Mouse (Mus musculus): ENCODE measurements around the gene Gabrg3.
A peak's percentile ranks its signal among the peaks of the same experiment; 100 is the strongest.

Gene Gabrg3

GRCm38 (mm10) chr7:57386517-57387340 is at the start of gene Gabrg3:
Gabrg3 (minus strand) TSS chr7:57387188.
- peak; percentile 75 to 76 for DNase-seq (ENCODE audit: low spot score in 2 of 2)

- no peak for DNase-seq (ENCODE audit: low spot score in 2 of 2)
Measured at GRCm38 (mm10) chr7:57422675-57423074, 35.7 kb upstream of the Gabrg3 start.

- DNase-seq (ENCODE audit: low spot score in 2 of 2): no peak
Measured at GRCm38 (mm10) chr7:57421044-57421443, 34.1 kb upstream of the Gabrg3 start.

GRCm38 (mm10) chr7:57419392-57419791 is 32.4 kb upstream of the Gabrg3 start, which contains the start of gene Gabrb3:
Gabrb3 (plus strand) TSS chr7:57419692.
- DNase-seq (ENCODE audit: low spot score in 2 of 2): no peak

GRCm38 (mm10) chr7:57412896-57413295 is 25.9 kb upstream of the Gabrg3 start:
- DNase-seq (ENCODE audit: low spot score in 2 of 2): no peak

GRCm38 (mm10) chr7:57411163-57411562 is 24.2 kb upstream of the Gabrg3 start:
- DNase-seq (ENCODE audit: low spot score in 2 of 2): no peak

- DNase-seq (ENCODE audit: low spot score in 2 of 2): no peak
Measured at GRCm38 (mm10) chr7:57393551-57393950, 6.6 kb upstream of the Gabrg3 start.

GRCm38 (mm10) chr7:57390046-57390445 is 3.1 kb upstream of the Gabrg3 start:
- peak; percentile 51 to 58 for DNase-seq (ENCODE audit: low spot score in 2 of 2)

- DNase-seq (ENCODE audit: low spot score in 2 of 2): no peak
Measured at GRCm38 (mm10) chr7:57387341-57387654, 310 bp upstream of the Gabrg3 start.

GRCm38 (mm10) chr7:57384112-57384511 is 2.9 kb downstream of the Gabrg3 start:
- DNase-seq (ENCODE audit: low spot score in 2 of 2): peak; percentile 54 to 59

GRCm38 (mm10) chr7:57366013-57366390 is 21.0 kb downstream of the Gabrg3 start:
- DNase-seq (ENCODE audit: low spot score in 2 of 2): no peak

GRCm38 (mm10) chr7:57365134-57366012 is 21.6 kb downstream of the Gabrg3 start:
- no peak for DNase-seq (ENCODE audit: low spot score in 2 of 2)

- peak; percentile 37 to 56 for DNase-seq (ENCODE audit: low spot score in 2 of 2)
Measured at GRCm38 (mm10) chr7:57363812-57364211, 23.2 kb downstream of the Gabrg3 start.

GRCm38 (mm10) chr7:57357871-57358540 is 29.0 kb downstream of the Gabrg3 start:
- DNase-seq (ENCODE audit: low spot score in 2 of 2): no peak

GRCm38 (mm10) chr7:57356565-57357301 is 30.3 kb downstream of the Gabrg3 start:
- DNase-seq (ENCODE audit: low spot score in 2 of 2): peak in 1 of 2 experiments; percentile 33

- DNase-seq (ENCODE audit: low spot score in 2 of 2): no peak
Measured at GRCm38 (mm10) chr7:57348774-57349173, 38.2 kb downstream of the Gabrg3 start.

GRCm38 (mm10) chr7:57341910-57342309 is 45.1 kb downstream of the Gabrg3 start:
- DNase-seq (ENCODE audit: low spot score in 2 of 2): no peak

- DNase-seq (ENCODE audit: low spot score in 2 of 2): no peak
Measured at GRCm38 (mm10) chr7:57331211-57331610, 55.8 kb downstream of the Gabrg3 start.

- DNase-seq (ENCODE audit: low spot score in 2 of 2): peak in 1 of 2 experiments; percentile 33
Measured at GRCm38 (mm10) chr7:57330240-57330639, 56.7 kb downstream of the Gabrg3 start.

GRCm38 (mm10) chr7:57324473-57324872 is 62.5 kb downstream of the Gabrg3 start:
- DNase-seq (ENCODE audit: low spot score in 2 of 2): no peak

GRCm38 (mm10) chr7:57322086-57322485 is 64.9 kb downstream of the Gabrg3 start:
- DNase-seq (ENCODE audit: low spot score in 2 of 2): no peak

Measured in right cerebral cortex, postnatal 10 days (tissue).